Mouse (Mus musculus) heart, postnatal 4 days (tissue): ENCODE results near the gene Nphs1. TPM values are rescaled to one million over a fixed set of nuclear protein-coding genes. Genes with fewer than 3 reads are reported as not detected.
"Not testable (repeated sequence)": the region's sequence is repeated elsewhere in the genome, so short reads cannot be mapped to it uniquely, and the experiment has no call there.

Source experiments
- DNase-seq: peaks from one replicate; pipeline ENCODE4 v3.0.0; 2021
- total RNA-seq, 2 experiments: library from RNA; stranded (reverse); gene quantifications; 2 replicates each; pipeline ENCODE4 v1.2.3; 2021

Gene Nphs1
- total RNA-seq, 2 experiments from 2014 or later: not detected

GRCm38 (mm10) chr7:30493401-30493931, 35.4 kb downstream of the Nphs1 start, which contains the start of gene Prodh2:
Gene Prodh2, plus strand, starts transcription at chr7:30493622.
- no peak for DNase-seq

GRCm38 (mm10) chr7:30495506-30496042, 37.5 kb downstream of the Nphs1 start:
- DNase-seq: not testable (repeated sequence)

DNA sequence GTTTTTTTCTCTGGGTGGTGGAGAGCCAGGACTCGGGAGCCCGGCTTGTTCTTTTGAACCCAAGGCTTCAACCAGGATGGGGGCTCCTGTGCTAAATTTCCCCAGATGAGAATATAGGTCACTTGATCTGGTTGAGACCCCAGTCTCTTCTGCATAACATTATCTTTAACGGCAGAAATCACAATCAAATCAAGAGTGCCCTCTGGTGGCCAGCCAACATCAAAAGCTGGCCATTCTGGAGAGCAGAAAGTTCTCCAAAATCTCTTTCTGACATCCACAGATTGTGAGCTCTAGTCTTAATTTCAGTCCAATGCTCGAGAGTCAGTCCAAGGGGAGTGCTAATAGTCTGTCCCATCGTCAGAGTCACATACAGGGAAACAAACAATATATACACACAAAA, 43.0 kb downstream of the Nphs1 start:
- DNase-seq: not testable (repeated sequence)

GRCm38 (mm10) chr7:30508061-30508460, 49.9 kb downstream of the Nphs1 start:
- DNase-seq: no peak

- DNase-seq: no peak
Measured at GRCm38 (mm10) chr7:30515003-30515760, 57.1 kb downstream of the Nphs1 start.

DNA sequence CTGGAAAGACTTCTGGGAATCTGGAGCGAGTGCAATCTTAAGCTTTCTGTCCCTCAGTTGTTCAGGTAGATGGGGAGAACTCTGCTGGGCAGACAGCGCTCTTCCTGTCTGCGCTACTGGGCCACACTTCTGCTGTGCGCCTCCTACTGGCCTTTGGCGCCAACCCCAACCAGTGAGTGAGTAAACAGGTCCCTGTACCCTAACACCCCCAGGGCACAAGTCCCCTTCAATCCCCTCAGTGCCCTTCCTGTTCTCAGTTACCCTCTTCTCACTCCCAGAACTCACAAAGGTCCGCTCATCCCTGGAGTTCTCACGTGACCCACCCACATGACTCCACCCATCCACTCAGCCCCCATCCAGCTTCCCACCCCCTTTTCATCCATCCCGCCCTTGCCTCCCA, 60.2 kb downstream of the Nphs1 start:
- DNase-seq: no peak

DNA sequence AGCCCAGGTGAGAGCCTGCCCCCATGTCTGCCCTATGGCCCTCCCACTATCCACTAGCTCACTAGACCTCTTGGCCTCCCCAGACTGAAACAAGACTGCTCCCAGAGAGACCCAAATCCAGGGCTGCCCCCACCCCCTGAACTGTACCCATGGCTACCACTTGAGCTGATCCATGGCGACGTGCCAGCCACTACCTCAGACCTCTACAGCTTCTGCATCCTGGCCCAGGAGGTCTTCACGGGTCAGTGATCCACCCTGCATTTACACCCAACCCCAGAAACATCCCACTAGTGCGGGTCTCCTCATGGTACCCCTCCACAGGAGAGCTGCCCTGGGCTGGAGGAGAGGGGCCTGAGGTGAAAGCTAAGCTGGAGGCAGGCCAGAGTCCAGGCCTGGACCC, 62.3 kb downstream of the Nphs1 start:
- DNase-seq: no peak

DNA sequence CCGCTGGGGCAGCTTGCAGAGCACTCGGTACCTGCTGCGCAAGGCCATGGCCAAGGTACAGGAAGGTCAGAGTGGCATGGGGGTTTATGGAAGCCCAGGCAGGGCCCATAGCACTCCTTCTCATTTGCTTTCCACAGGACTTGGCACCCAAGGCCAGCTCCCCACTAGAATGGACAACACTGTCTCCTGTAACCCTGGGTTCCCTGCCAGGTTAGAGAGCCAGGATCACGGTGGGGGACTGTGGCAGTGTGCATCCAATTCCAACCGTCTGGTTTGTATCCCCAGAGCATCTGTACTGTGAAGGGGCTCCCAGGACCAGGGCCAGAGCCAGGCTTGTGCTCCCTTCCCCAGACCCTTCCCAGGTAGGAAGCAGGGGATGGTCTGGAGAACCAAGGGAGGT, 62.7 kb downstream of the Nphs1 start:
- DNase-seq: no peak

DNA sequence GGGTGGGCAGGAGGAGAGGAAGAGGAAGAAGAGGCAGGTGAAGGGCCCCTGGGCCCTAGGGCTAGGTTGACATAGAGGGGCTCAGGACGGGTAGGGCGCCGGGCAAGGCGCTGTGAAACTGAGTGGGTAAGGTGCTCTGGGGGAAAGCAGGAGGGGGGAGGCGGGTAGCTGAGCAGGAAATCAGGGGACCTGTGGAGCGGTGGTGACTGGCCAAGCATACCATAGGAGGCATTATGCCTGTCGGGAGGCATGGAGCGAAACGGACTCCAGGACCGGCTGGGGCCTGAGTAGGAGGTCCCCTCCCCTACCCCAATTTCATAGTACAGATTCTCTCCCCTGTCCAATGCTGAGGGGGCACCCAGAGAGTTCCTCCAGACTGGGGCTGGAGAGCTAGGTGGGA, 64.8 kb downstream of the Nphs1 start:
- no peak for DNase-seq

GRCm38 (mm10) chr7:30524487-30524886, 66.4 kb downstream of the Nphs1 start:
- DNase-seq: no peak

DNA sequence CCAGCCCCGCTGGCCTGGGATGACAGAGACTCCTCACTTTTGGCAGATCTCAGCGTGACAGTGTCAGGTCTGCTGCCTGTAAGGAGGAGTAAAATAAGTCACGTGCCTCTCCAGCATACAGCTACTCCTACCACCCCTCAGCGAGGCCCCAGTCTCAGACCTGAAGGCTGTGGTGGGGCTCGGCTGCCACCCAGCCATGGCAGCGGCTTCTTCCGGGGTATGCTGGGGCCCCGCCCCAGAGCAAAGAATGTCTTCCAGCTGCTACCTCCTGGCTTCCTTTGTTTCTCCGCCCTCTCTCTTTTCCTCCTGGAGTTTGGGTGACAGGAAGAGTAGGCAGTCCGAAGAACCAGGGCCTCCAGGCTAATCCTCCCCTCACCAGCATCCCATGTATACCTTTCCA, 67.8 kb downstream of the Nphs1 start:
- DNase-seq: no peak

DNA sequence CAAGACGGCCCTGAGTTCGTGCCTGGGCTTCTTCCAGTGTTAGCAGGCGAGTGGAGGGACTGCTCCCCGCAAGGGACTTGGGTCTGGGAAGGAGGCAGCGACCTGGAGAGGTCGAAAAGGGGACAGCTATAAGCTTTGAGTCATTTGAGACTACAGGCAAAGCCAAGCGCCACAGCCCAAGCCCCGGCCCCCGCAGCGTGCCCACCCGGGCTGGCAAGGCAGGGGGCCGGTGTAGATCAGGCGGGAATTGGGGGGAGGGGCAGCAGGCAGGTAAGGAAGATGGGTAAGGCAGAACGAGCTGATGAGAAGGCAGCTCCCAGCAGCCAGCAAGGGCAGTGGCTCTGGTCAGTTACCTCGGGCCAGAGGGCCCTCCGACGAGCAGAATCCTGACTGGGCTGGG, 68.3 kb downstream of the Nphs1 start:
- DNase-seq: no peak

GRCm38 (mm10) chr7:30526981-30527380, 68.9 kb downstream of the Nphs1 start:
- DNase-seq: no peak

- DNase-seq: no peak
Measured at GRCm38 (mm10) chr7:30531291-30531815, 73.2 kb downstream of the Nphs1 start.

DNA sequence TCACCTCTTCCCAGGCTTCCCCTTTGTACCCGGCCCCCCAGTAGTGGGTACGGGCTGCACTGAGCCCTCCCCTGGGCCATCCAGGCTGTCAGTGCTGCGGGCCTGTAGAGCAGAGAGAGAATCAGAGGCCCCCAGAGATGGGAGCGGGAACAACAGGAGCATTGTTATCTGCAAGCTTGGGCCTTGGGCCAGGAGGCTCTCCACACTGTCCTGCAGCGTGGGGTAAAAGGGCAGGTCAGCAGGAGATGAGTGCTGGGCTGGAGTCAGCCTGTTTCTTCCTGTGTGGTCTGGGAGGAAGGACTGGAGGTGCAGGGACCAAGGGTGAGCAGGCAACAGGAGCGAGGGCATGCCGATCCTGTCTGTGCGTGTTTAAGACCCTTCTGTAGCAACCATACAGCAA, 74.8 kb downstream of the Nphs1 start:
- peak; percentile 70 for DNase-seq

GRCm38 (mm10) chr7:30533941-30534632, 76.0 kb downstream of the Nphs1 start:
- DNase-seq: no peak

GRCm38 (mm10) chr7:30534633-30535577, 76.8 kb downstream of the Nphs1 start, which contains the start of gene Arhgap33:
Gene Arhgap33, minus strand, starts transcription at chr7:30535060.
- DNase-seq: peak; percentile 97
